Mouse (Mus musculus): ENCODE measurements around the gene Higd1c.

DNA sequence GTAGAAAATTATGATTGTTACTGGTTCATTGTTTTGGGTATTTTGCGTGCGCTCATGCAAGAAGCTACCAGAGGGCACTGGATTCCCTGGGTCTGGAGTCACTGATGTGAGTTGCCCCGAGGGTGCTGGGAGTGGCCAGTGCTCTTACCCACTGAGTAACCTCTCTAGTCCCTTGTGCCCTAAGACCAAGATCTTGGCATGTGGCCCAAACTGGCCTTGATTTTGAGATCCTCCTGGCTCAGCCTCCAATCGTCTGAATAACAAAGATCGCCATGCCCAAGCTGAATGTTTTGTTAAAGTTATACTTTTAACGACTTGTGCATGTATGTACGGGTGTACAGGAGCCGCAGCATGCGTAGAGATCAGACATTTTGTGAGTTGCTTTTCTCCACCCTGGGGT lies 21.4 kb downstream of the Higd1c start:
- TF ChIP-seq CTCF (IDR thresholded peaks at IDR 0.05; ENCODE audit: low read depth) (no peak), EP300 (optimal IDR thresholded peaks at IDR 0.05) (no peak)

Measured in stomach, postnatal 0 days (tissue).